Mouse (Mus musculus) limb, embryonic 15.5 days (tissue): ENCODE measurements around the gene Tmx1. TPM values are rescaled to one million over a fixed set of nuclear protein-coding genes. Genes with fewer than 3 reads are reported as not detected.

Experiments
- ATAC-seq: fragments of 200-750 bp; cut with Nextera tagmentation; 2 replicates; pipeline ENCODE4 v1.8.0; 2017; ENCODE audit warnings: low read depth, moderate TSS enrichment; ENCODE audit not compliant: insufficient number of reproducible peaks, low FRiP score, low TSS enrichment
- H3K27ac ChIP-seq: fragments of 300-500 bp; sonication (generic); 2 replicates; pipeline ENCODE4 v1.5.1; 2015; ENCODE audit warnings: moderate library complexity, mild to moderate bottlenecking, inconsistent platforms
- H3K27me3 ChIP-seq: fragments of 300-500 bp; sonication (generic); 2 replicates; pipeline ENCODE4 v1.6.1; 2015; ENCODE audit warnings: inconsistent platforms
- H3K36me3 ChIP-seq: fragments of 300-500 bp; sonication (generic); 2 replicates; pipeline ENCODE4 v1.6.1; 2015; ENCODE audit warnings: inconsistent platforms
- H3K4me1 ChIP-seq: fragments of 300-500 bp; sonication (generic); 2 replicates; pipeline ENCODE4 v1.6.1; 2015; ENCODE audit warnings: inconsistent platforms
- H3K4me2 ChIP-seq: fragments of 300-500 bp; sonication (generic); 2 replicates; pipeline ENCODE4 v1.6.1; 2015; ENCODE audit warnings: mild to moderate bottlenecking, inconsistent platforms
- H3K4me3 ChIP-seq: fragments of 300-500 bp; sonication (generic); 2 replicates; pipeline ENCODE4 v1.5.1; 2015; ENCODE audit warnings: mild to moderate bottlenecking, inconsistent platforms
- H3K9ac ChIP-seq: fragments of 300-500 bp; sonication (generic); 2 replicates; pipeline ENCODE4 v1.6.1; 2015; ENCODE audit warnings: inconsistent platforms
- H3K9me3 ChIP-seq: fragments of 300-500 bp; sonication (generic); 2 replicates; pipeline ENCODE4 v1.6.1; 2016; ENCODE audit warnings: inconsistent platforms
- WGBS: fragments of 180-500 bp; shearing (Covaris S2); methylation state at CpG from one replicate; pipeline ENCODE4 v1.1.7; 2015; 5-methylcytosine and 5-hydroxymethylcytosine counted together
- polyA plus RNA-seq: library from polyadenylated mRNA; unstranded; fragments of >200 nt; fragmentation: Nextera tagmentation; extraction: Ambion mirVana; gene quantifications from 2 replicates; pipeline ENCODE4 v1.2.1, GENCODE M21; 2015

Gene Tmx1
- polyA plus RNA-seq, 1 experiment from 2014 or later, result 107 TPM

DNA sequence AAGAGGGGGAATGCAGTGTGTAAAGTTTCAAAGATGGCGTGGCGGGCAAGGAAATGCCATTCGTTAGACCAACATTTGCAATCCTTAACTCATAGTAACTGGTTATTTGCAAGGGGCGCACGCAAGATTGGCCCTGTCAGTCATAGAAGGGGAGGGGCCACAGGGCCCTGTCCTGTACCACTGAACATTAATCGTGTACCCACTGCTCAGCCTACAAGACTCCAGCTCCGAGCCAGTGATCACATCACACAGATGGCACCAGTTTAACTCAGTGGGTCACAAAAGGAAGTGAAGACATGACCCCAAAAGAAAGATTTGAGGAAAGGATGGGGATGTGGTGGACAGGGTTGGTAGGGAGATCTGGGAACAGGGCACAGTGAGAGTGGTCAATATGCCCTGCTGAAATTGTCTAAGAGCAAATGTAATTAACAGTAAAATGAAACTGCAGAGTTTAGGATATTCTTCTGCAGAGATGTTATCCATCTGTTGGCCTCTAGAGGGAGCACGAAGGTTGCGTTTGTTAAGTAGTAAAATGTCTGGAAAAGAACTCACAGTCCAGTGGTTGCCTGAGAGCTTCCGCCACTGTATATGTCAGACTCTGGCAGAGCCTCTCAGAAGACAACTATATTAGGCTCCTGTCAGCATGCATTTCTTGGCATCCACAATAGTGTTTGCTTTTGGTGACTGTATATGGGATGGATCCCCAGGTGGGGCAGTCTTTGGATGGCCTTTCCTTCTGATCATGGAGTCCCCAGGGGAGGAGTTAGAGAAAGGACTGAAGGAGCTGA, 41.8 kb downstream of the Tmx1 start:
- WGBS, result 56% methylated on average over 10 of the region's 10 CpGs
- H3K4me1 ChIP-seq, result peaks cover 14% of the 10 kb centered on the region
- no peak overlapping the region for H3K4me2 ChIP-seq
- no peaks in the 10 kb centered on the region for H3K9me3 ChIP-seq
- no peak overlapping the region for H3K9ac ChIP-seq
- no peak overlapping the region for H3K4me3 ChIP-seq
- H3K27me3 ChIP-seq, result no peaks in the 10 kb centered on the region
- 0 out of 2 replicates have a peak overlapping the region, but pooled peaks have one; percentile 3 for H3K27ac ChIP-seq
- 0 out of 2 replicates have a peak, but pooled peaks have one; percentile 53 for ATAC-seq
- H3K36me3 ChIP-seq, result no peaks in the 10 kb centered on the region

GRCm38 (mm10) chr12:70495282-70495922, 42.5 kb downstream of the Tmx1 start:
- WGBS, result 50% methylated on average over 4 of the region's 4 CpGs
- no peaks in the 10 kb centered on the region for H3K9me3 ChIP-seq
- no peaks in the 10 kb centered on the region for H3K27me3 ChIP-seq
- no peak overlapping the region for H3K9ac ChIP-seq
- H3K36me3 ChIP-seq, result no peaks in the 10 kb centered on the region
- no peak for ATAC-seq
- peaks cover 14% of the 10 kb centered on the region for H3K4me1 ChIP-seq
- no peak overlapping the region for H3K4me2 ChIP-seq
- H3K4me3 ChIP-seq, result no peak overlapping the region
- H3K27ac ChIP-seq, result 0 out of 2 replicates have a peak overlapping the region, but pooled peaks have one; percentile 3

DNA sequence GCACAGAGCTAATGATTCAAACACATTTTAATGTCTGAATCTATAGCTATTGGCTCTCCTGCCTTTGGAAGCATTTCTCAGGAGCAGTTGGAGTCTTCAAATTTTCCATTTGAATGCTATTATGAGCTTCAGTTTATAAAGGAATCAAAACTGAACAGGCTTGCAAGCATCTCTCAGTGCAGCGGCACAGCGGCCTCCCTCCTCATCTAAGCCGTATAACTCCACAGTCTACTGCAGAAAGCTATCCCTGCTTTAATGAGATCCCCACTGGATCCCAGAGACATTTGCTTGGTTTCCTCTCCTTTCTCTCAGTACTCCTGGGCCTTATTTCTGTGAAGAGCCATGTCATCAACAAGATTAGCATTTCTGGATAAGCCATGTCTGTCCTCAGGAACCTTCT, 45.2 kb downstream of the Tmx1 start:
- WGBS, result 52% methylated on average over 3 of the region's 3 CpGs

DNA sequence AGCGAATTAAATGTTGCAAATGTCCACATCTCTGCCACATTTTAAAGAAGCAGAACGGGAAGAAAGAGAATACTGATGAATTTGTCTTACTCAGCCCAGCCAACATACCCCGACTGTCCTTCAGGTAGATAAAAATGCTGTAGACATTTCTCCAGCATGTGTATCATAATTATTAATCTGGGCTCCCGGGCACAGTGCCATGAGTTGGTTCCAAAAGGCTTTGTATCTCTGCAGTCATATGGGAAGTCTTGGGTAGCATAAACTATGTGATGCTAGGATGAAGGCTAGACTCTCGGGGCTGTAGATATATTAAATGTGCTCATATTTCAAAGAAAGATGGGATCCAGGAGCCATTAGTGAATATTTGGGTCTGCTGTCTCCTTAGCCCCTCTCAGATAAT, 53.1 kb downstream of the Tmx1 start:
- Histone ChIP-seq H3K9ac (no peak overlapping the region), H3K4me3 (no peak overlapping the region), H3K27ac (no peak overlapping the region), H3K4me2 (no peak overlapping the region), H3K9me3 (no peaks in the 10 kb centered on the region), H3K27me3 (no peaks in the 10 kb centered on the region), H3K36me3 (no peaks in the 10 kb centered on the region), H3K4me1 (no peaks in the 10 kb centered on the region)
- WGBS, result 80% methylated on average over 5 of the region's 5 CpGs
- no peak for ATAC-seq

More for the DNA sequence above, 45.2 kb downstream of the Tmx1 start:
- Histone ChIP-seq H3K4me2 (no peak overlapping the region), H3K27ac (no peak overlapping the region), H3K4me1 (peaks cover 14% of the 10 kb centered on the region), H3K36me3 (no peaks in the 10 kb centered on the region), H3K9me3 (no peaks in the 10 kb centered on the region), H3K4me3 (no peak overlapping the region), H3K9ac (no peak overlapping the region), H3K27me3 (no peaks in the 10 kb centered on the region)
- no peak for ATAC-seq

DNA sequence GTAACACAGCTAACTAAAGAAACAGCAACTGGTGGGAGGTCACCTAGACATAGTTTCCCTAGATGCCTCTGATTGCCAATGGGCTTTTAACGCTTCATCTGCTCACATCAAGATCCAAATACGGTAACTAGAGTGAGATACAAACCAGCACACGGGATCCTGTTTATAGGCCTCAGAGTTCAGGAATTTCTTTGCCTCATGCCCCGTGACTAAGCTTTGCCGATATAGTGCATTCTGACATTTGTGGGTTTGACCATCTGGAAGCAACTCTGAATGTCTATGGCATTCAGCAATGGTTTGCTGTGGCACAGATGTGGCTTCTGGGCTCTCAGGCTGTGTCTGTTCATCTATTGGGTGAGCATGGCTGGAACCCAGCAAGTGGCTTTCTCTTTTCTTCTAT, 59.1 kb downstream of the Tmx1 start:
- WGBS, result 65% methylated on average over 5 of the region's 5 CpGs
- no peak overlapping the region for H3K4me3 ChIP-seq
- H3K9ac ChIP-seq, result no peak overlapping the region
- no peaks in the 10 kb centered on the region for H3K27me3 ChIP-seq
- no peak for ATAC-seq
- no peak overlapping the region for H3K27ac ChIP-seq
- H3K36me3 ChIP-seq, result no peaks in the 10 kb centered on the region
- no peak overlapping the region for H3K4me2 ChIP-seq
- no peaks in the 10 kb centered on the region for H3K9me3 ChIP-seq
- H3K4me1 ChIP-seq, result no peaks in the 10 kb centered on the region

- Histone ChIP-seq H3K36me3 (no peaks in the 10 kb centered on the region), H3K27me3 (no peaks in the 10 kb centered on the region), H3K9me3 (no peaks in the 10 kb centered on the region), H3K27ac (no peak overlapping the region), H3K9ac (no peak overlapping the region), H3K4me3 (no peak overlapping the region), H3K4me2 (no peak overlapping the region), H3K4me1 (no peaks in the 10 kb centered on the region)
- ATAC-seq, result no peak
- 94% methylated on average over 2 of the region's 2 CpGs for WGBS
These were observed 59.5 kb downstream of the Tmx1 start for GRCm38 (mm10) chr12:70512431-70512830.

Other genes with a start within 250 kb of the Tmx1 start
- gene Pygl, start 221.6 kb upstream of the Tmx1 start, polyA plus RNA-seq, result 35.9 and 36.6 TPM in 2 replicates
- 0.70 and 0.73 TPM in 2 replicates for gene Trim9, start 105.5 kb upstream of the Tmx1 start, polyA plus RNA-seq